Mouse (Mus musculus) liver, postnatal 0 days (tissue): ENCODE results near the gene Gpcpd1.

Source experiments
- CTCF ChIP-seq: sonication (generic); IDR thresholded peaks from 2 replicates; pipeline ENCODE4 v1.5.1; 2016; ENCODE audit warnings: antibody characterized with exemption, low read depth
- EP300 ChIP-seq: IDR thresholded peaks from 2 replicates; pipeline ENCODE4 v1.6.1; 2016; ENCODE audit warnings: antibody characterized with exemption, low read depth, mild to moderate bottlenecking

DNA sequence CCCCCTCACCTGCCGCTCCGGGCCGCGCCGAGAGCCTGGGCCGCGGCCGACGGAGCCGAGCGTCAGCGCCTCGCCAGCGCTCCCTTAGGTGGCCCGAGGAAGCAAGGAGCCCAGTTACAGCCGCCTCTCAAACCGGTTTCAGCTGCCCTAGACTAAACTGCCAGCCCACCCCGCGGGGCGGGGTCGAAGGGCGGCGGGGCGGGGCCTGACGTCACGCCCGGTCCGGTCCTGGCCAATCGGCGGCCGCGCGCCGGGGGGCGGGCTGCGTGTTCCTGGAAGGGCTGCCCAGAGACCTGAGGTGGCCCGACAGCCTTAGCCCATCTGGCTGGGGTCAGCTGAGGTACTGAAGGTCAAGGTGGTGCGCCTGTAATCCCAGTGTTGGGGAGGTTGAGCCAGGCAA lies 9.5 kb downstream of the Gpcpd1 start:
- peak; percentile 63 for TF ChIP-seq EP300
- TF ChIP-seq CTCF, result peak; percentile 64
